Mouse (Mus musculus) limb, embryonic 13.5 days (tissue): ENCODE results near the gene Prkca. TPM values are rescaled to one million over a fixed set of nuclear protein-coding genes. Genes with fewer than 3 reads are reported as not detected.

Source experiments
- ATAC-seq: fragments of 200-750 bp; cut with Nextera tagmentation; 2 replicates; pipeline ENCODE4 v1.8.0; 2017; ENCODE audit warnings: low read depth, moderate number of reproducible peaks, moderate TSS enrichment; ENCODE audit not compliant: low FRiP score
- H3K27ac ChIP-seq: fragments of 300-500 bp; sonication (generic); 2 replicates; pipeline ENCODE4 v1.5.1; 2015; ENCODE audit warnings: inconsistent platforms, mild to moderate bottlenecking, moderate library complexity
- H3K27me3 ChIP-seq: fragments of 300-500 bp; sonication (generic); 2 replicates; pipeline ENCODE4 v1.6.1; 2015; ENCODE audit warnings: mild to moderate bottlenecking, inconsistent platforms
- H3K36me3 ChIP-seq: fragments of 300-500 bp; sonication (generic); 2 replicates; pipeline ENCODE4 v1.6.1; 2015; ENCODE audit warnings: inconsistent platforms, mild to moderate bottlenecking, moderate library complexity
- H3K4me1 ChIP-seq: fragments of 300-500 bp; sonication (generic); 2 replicates; pipeline ENCODE4 v1.6.1; 2015; ENCODE audit warnings: inconsistent platforms
- H3K4me2 ChIP-seq: fragments of 300-500 bp; sonication (generic); replicated peaks from 2 replicates; pipeline ENCODE4 v1.6.1; 2015; ENCODE audit warnings: inconsistent platforms, mild to moderate bottlenecking, moderate library complexity
- H3K4me3 ChIP-seq: fragments of 300-500 bp; sonication (generic); 2 replicates; pipeline ENCODE4 v1.5.1; 2015; ENCODE audit warnings: moderate library complexity, mild to moderate bottlenecking, inconsistent platforms
- H3K9ac ChIP-seq: fragments of 300-500 bp; sonication (generic); 2 replicates; pipeline ENCODE4 v1.6.1; 2015; ENCODE audit warnings: mild to moderate bottlenecking, inconsistent platforms
- H3K9me3 ChIP-seq: fragments of 300-500 bp; sonication (generic); 2 replicates; pipeline ENCODE4 v1.6.1; 2016; ENCODE audit warnings: inconsistent platforms
- WGBS: fragments of 180-500 bp; shearing (Covaris S2); methylation state at CpG from one replicate; pipeline ENCODE4 v1.1.7; 2015; 5-methylcytosine and 5-hydroxymethylcytosine counted together
- polyA plus RNA-seq: library from polyadenylated mRNA; unstranded; fragments of >200 nt; fragmentation: Nextera tagmentation; extraction: Ambion mirVana; gene quantifications from 2 replicates; pipeline ENCODE4 v1.2.1, GENCODE M21; 2015

The Prkca gene
- polyA plus RNA-seq, 1 experiment from 2014 or later = 7.2 TPM

- Histone ChIP-seq H3K9me3 (no peaks in the 10 kb centered on the region), H3K4me2 (no peak overlapping the region), H3K27me3 (no peaks in the 10 kb centered on the region), H3K4me3 (no peak overlapping the region), H3K36me3 (no peaks in the 10 kb centered on the region), H3K9ac (no peak overlapping the region), H3K27ac (no peak overlapping the region), H3K4me1 (peaks cover 15% of the 10 kb centered on the region; the same call in 1 of the 2 replicates)
- WGBS = 76% methylated on average over 7 of the region's 7 CpGs
- no peak for ATAC-seq
Observed at GRCm38 (mm10) chr11:108140028-108140427, 203.7 kb downstream of the Prkca start.

DNA sequence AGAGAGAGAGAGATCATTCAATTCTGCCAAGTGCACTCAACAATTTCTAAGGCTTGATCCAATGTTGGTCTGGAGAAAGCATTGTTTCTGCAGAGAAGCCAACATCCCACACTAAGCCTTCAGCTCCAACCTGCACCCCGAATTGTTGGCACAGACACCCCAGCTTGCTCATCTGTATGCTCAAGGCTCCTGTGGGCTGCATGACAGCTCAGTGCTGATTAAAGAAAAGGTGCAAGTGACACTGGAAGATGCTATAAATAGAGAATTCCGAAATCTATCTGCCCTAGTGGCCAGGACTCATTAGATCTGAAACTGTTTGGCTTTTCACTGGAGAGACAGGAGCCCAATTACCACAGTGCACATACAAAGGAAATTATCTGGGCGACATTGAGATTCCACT, 207.4 kb downstream of the Prkca start:
- 77% methylated on average over 3 of the region's 3 CpGs for WGBS
- Histone ChIP-seq H3K4me3 (no peak overlapping the region), H3K27ac (no peak overlapping the region), H3K4me1 (peaks cover 15% of the 10 kb centered on the region; the same call in 1 of the 2 replicates), H3K9me3 (no peaks in the 10 kb centered on the region), H3K36me3 (no peaks in the 10 kb centered on the region), H3K4me2 (no peak overlapping the region), H3K9ac (no peak overlapping the region), H3K27me3 (no peaks in the 10 kb centered on the region)
- ATAC-seq = no peak

- ATAC-seq = no peak
- H3K4me1 ChIP-seq = peaks cover 10% of the 10 kb centered on the region; the same call in 1 of the 2 replicates
- no peaks in the 10 kb centered on the region for H3K9me3 ChIP-seq
- WGBS = 26% methylated on average over 4 of the region's 4 CpGs
- H3K36me3 ChIP-seq = no peaks in the 10 kb centered on the region
- no peak overlapping the region for H3K4me3 ChIP-seq
- no peaks in the 10 kb centered on the region for H3K27me3 ChIP-seq
- peak overlapping the region; percentile 33; the same call in 1 of the 2 replicates for H3K27ac ChIP-seq
- H3K9ac ChIP-seq = no peak overlapping the region
- no peak overlapping the region for H3K4me2 ChIP-seq
Observed at GRCm38 (mm10) chr11:108135407-108136159, 208.1 kb downstream of the Prkca start.

DNA sequence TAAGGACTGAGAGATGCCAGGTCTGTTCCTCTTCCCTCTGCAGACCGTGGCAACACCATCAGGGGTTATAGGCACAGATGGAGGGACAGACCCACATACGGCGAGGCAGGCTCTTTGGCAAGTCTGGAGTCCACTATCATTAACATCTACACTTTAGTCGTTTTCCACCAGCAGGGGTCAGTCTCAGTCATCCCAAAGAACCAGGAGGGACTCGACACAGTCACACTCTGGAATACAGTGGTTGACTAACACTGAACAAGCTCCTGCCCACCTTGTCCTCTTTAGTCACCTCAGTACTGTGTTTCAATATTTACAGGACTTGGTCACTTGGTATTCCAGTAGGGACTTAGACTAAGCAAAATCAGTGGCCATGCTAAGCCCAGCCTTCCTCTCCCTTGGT, 215.1 kb downstream of the Prkca start:
- H3K27me3 ChIP-seq = no peaks in the 10 kb centered on the region
- H3K4me2 ChIP-seq = no peak overlapping the region
- no peak overlapping the region for H3K9ac ChIP-seq
- H3K4me3 ChIP-seq = no peak overlapping the region
- no peaks in the 10 kb centered on the region for H3K36me3 ChIP-seq
- WGBS = 40% methylated on average over 5 of the region's 5 CpGs
- H3K27ac ChIP-seq = no peak overlapping the region
- H3K9me3 ChIP-seq = no peaks in the 10 kb centered on the region
- peaks cover 6% of the 10 kb centered on the region for H3K4me1 ChIP-seq
- ATAC-seq = no peak

GRCm38 (mm10) chr11:108127908-108128307, 215.8 kb downstream of the Prkca start:
- Histone ChIP-seq H3K9ac (no peak overlapping the region), H3K4me1 (peaks cover 10% of the 10 kb centered on the region), H3K4me2 (no peak overlapping the region), H3K27me3 (no peaks in the 10 kb centered on the region), H3K36me3 (no peaks in the 10 kb centered on the region), H3K27ac (no peak overlapping the region), H3K4me3 (no peak overlapping the region), H3K9me3 (no peaks in the 10 kb centered on the region)
- ATAC-seq = no peak
- WGBS = 82% methylated on average over 5 of the region's 5 CpGs

- no peak overlapping the region for H3K4me3 ChIP-seq
- H3K27me3 ChIP-seq = no peaks in the 10 kb centered on the region
- ATAC-seq = no peak
- no peak overlapping the region for H3K27ac ChIP-seq
- peaks cover 19% of the 10 kb centered on the region for H3K4me1 ChIP-seq
- no peaks in the 10 kb centered on the region for H3K36me3 ChIP-seq
- 52% methylated on average over 7 of the region's 7 CpGs for WGBS
- no peaks in the 10 kb centered on the region for H3K9me3 ChIP-seq
- H3K9ac ChIP-seq = no peak overlapping the region
- H3K4me2 ChIP-seq = no peak overlapping the region
Observed at GRCm38 (mm10) chr11:108122486-108122885, 221.2 kb downstream of the Prkca start.

DNA sequence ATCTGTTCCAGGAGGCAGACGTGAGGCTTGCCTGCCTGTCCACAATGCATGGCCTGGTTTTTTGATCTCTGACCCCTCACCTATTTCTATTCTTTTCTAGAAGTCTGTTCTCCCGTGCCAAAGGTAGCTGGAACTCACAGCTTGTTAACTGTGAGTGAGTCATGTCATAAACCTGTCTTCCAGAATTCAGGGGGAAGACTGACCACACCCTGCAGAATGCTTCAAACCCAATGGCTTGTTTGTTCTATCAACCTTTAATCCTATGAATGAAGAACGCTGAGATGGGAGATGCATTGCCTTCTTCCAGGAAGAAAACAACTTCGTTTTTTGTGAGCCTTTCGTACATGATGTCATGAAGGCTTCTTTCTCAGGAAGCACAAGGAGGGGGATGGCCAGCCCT, 223.0 kb downstream of the Prkca start:
- WGBS = 61% methylated on average over 5 of the region's 5 CpGs

DNA sequence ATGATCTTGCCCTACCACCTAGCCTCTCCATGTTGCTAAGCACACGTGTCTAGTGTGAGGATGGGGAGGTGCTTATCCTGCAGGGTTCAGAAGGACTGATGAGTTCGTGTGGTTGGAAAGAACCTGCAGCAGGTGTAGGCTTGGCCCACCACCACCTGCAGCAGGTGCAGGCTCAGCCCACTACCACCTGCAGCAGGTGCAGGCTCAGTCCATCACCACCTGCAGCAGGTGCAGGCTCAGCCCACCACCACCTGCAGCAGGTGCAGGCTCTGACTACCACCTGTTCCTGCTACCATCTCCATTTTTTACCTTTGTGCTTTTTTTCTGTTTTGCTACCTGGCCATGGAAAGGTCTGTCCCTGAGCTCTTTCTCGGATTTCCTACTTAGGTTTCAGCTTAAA, 223.9 kb downstream of the Prkca start:
- no peaks in the 10 kb centered on the region for H3K27me3 ChIP-seq
- no peak overlapping the region for H3K4me3 ChIP-seq
- ATAC-seq = no peak
- peaks cover 14% of the 10 kb centered on the region for H3K4me1 ChIP-seq
- H3K36me3 ChIP-seq = no peaks in the 10 kb centered on the region
- H3K4me2 ChIP-seq = no peak overlapping the region
- no peaks in the 10 kb centered on the region for H3K9me3 ChIP-seq
- H3K9ac ChIP-seq = no peak overlapping the region
- WGBS = 82% methylated on average over 3 of the region's 3 CpGs
- no peak overlapping the region for H3K27ac ChIP-seq

More for the DNA sequence above, 223.0 kb downstream of the Prkca start:
- Histone ChIP-seq H3K4me3 (no peak overlapping the region), H3K9ac (no peak overlapping the region), H3K36me3 (no peaks in the 10 kb centered on the region), H3K9me3 (no peaks in the 10 kb centered on the region), H3K4me2 (no peak overlapping the region), H3K27ac (no peak overlapping the region), H3K4me1 (peaks cover 16% of the 10 kb centered on the region), H3K27me3 (no peaks in the 10 kb centered on the region)
- ATAC-seq = no peak

GRCm38 (mm10) chr11:108118814-108119213, 224.9 kb downstream of the Prkca start:
- no peak for ATAC-seq
- Histone ChIP-seq H3K4me3 (no peak overlapping the region), H3K9ac (no peak overlapping the region), H3K4me2 (no peak overlapping the region), H3K4me1 (peaks cover 14% of the 10 kb centered on the region), H3K9me3 (no peaks in the 10 kb centered on the region), H3K36me3 (no peaks in the 10 kb centered on the region), H3K27me3 (no peaks in the 10 kb centered on the region), H3K27ac (no peak overlapping the region)
- 80% methylated on average over 2 of the region's 2 CpGs for WGBS

DNA sequence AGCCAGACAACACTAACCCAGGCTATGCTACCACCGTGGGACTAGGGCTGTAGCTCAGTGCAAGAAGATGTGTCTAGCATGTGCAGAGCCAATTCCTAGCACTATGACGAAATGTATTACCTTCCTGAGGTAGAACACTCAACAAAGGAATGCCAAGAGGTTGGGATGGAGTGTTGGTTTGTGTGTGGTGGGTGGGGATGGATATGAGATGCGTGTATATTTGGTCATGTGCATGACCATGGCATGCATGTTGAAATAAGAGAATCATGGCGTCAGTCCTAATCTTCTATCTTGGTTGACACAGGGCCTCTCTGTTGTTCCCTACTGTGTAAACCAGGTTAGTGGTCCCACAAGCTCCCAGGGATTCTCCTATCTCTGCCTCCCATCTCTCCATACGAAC, 225.5 kb downstream of the Prkca start:
- 95% methylated on average over 5 of the region's 5 CpGs for WGBS
- Histone ChIP-seq H3K4me1 (peaks cover 9% of the 10 kb centered on the region; the same call in 1 of the 2 replicates), H3K9me3 (no peaks in the 10 kb centered on the region), H3K27ac (no peak overlapping the region), H3K9ac (no peak overlapping the region), H3K4me3 (no peak overlapping the region), H3K4me2 (no peak overlapping the region), H3K27me3 (no peaks in the 10 kb centered on the region), H3K36me3 (no peaks in the 10 kb centered on the region)
- ATAC-seq = no peak

DNA sequence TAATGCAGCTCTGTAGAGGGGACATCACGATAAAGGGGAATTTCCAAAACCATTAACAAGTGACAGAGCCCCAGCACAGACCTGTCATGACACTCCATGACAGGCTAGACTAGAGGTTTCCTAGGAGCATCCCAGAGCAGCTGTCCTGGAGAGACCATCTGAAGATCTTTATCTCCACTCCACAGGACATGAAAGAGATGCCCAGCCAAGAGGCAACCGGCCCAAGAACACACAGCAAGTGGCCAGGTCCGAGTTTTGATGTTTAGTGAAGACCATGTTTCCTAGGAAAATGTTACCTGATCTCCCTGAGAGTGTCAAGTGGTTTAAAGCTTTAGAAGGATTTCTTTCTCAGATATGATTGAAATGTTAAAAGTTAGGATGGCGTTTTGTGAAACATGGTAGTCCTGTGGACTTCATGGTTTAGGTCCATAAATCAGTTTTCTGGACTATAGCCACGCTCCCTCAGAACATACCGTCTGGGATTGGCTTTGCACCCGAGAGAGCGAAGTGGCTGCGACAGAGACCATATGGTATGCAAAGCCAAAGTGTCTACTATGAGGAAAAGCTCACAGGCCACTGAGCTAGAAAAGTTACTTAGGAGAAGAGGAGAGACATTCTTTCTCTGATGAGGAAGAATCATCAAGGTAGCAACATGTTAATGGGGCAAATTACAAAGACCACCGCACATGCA, 226.2 kb downstream of the Prkca start:
- H3K4me3 ChIP-seq = no peak overlapping the region
- peaks cover 9% of the 10 kb centered on the region; the same call in 1 of the 2 replicates for H3K4me1 ChIP-seq
- no peak overlapping the region for H3K27ac ChIP-seq
- H3K9me3 ChIP-seq = no peaks in the 10 kb centered on the region
- H3K4me2 ChIP-seq = no peak overlapping the region
- H3K9ac ChIP-seq = no peak overlapping the region
- WGBS = 81% methylated on average over 10 of the region's 10 CpGs
- H3K36me3 ChIP-seq = no peaks in the 10 kb centered on the region
- ATAC-seq = no peak
- no peaks in the 10 kb centered on the region for H3K27me3 ChIP-seq

- WGBS = 95% methylated on average over 3 of the region's 3 CpGs
- no peak overlapping the region for H3K27ac ChIP-seq
- H3K36me3 ChIP-seq = no peaks in the 10 kb centered on the region
- H3K4me1 ChIP-seq = no peaks in the 10 kb centered on the region
- H3K9me3 ChIP-seq = no peaks in the 10 kb centered on the region
- H3K4me2 ChIP-seq = no peak overlapping the region
- H3K9ac ChIP-seq = no peak overlapping the region
- no peak overlapping the region for H3K4me3 ChIP-seq
- no peaks in the 10 kb centered on the region for H3K27me3 ChIP-seq
- ATAC-seq = no peak
Observed at GRCm38 (mm10) chr11:108114091-108114490, 229.6 kb downstream of the Prkca start.
